Mouse (Mus musculus): ENCODE measurements around the gene Socs1.
"Not testable (repeated sequence)": the region's sequence is repeated elsewhere in the genome, so short reads cannot be mapped to it uniquely, and the experiment has no call there.

The Socs1 gene

GRCm38 (mm10) chr16:10785371-10786231 is at the start of gene Socs1:
Socs1 (minus strand) TSS chr16:10785536.
- DNase-seq (ENCODE audit: low read depth, low spot score), result peak; percentile 73

GRCm38 (mm10) chr16:10834542-10834910 is 49.2 kb upstream of the Socs1 start:
- no peak for DNase-seq (ENCODE audit: low read depth, low spot score)

- no peak for DNase-seq (ENCODE audit: low read depth, low spot score)
These were observed 43.1 kb upstream of the Socs1 start for GRCm38 (mm10) chr16:10828461-10828805.

- DNase-seq (ENCODE audit: low read depth, low spot score), result no peak
These were observed 42.6 kb upstream of the Socs1 start for GRCm38 (mm10) chr16:10827766-10828460.

- DNase-seq (ENCODE audit: low read depth, low spot score), result no peak
These were observed 41.9 kb upstream of the Socs1 start for GRCm38 (mm10) chr16:10827269-10827668.

GRCm38 (mm10) chr16:10825840-10826239 is 40.5 kb upstream of the Socs1 start:
- no peak for DNase-seq (ENCODE audit: low read depth, low spot score)

- no peak for DNase-seq (ENCODE audit: low read depth, low spot score)
These were observed 39.2 kb upstream of the Socs1 start for GRCm38 (mm10) chr16:10824536-10824935.

- DNase-seq (ENCODE audit: low read depth, low spot score), result no peak
These were observed 36.1 kb upstream of the Socs1 start for GRCm38 (mm10) chr16:10821387-10821786.

- no peak for DNase-seq (ENCODE audit: low read depth, low spot score)
These were observed 34.6 kb upstream of the Socs1 start for GRCm38 (mm10) chr16:10819966-10820365.

- no peak for DNase-seq (ENCODE audit: low read depth, low spot score)
These were observed 33.3 kb upstream of the Socs1 start for GRCm38 (mm10) chr16:10818579-10819135.

GRCm38 (mm10) chr16:10814864-10815263 is 29.5 kb upstream of the Socs1 start:
- no peak for DNase-seq (ENCODE audit: low read depth, low spot score)

GRCm38 (mm10) chr16:10813726-10814125 is 28.4 kb upstream of the Socs1 start:
- no peak for DNase-seq (ENCODE audit: low read depth, low spot score)

- no peak for DNase-seq (ENCODE audit: low read depth, low spot score)
These were observed 27.6 kb upstream of the Socs1 start, which contains the start of gene Gm11172 for GRCm38 (mm10) chr16:10812865-10813371. Gm11172 (plus strand) TSS chr16:10812915.

- no peak for DNase-seq (ENCODE audit: low read depth, low spot score)
These were observed 25.0 kb upstream of the Socs1 start for GRCm38 (mm10) chr16:10810376-10810775.

GRCm38 (mm10) chr16:10805789-10806527 is 20.6 kb upstream of the Socs1 start, which contains the start of gene Prm1:
Prm1 (minus strand) TSS chr16:10805839.
- DNase-seq (ENCODE audit: low read depth, low spot score), result no peak

GRCm38 (mm10) chr16:10802420-10802819 is 17.1 kb upstream of the Socs1 start:
- DNase-seq (ENCODE audit: low read depth, low spot score), result not testable (repeated sequence)

GRCm38 (mm10) chr16:10796034-10796433 is 10.7 kb upstream of the Socs1 start, which contains the start of gene Prm2:
Prm2 (minus strand) TSS chr16:10796134.
- DNase-seq (ENCODE audit: low read depth, low spot score), result no peak

GRCm38 (mm10) chr16:10790702-10791101 is 5.4 kb upstream of the Socs1 start, which contains the start of gene Prm3:
Prm3 (minus strand) TSS chr16:10790914.
- DNase-seq (ENCODE audit: low read depth, low spot score), result no peak

- no peak for DNase-seq (ENCODE audit: low read depth, low spot score)
These were observed 3.5 kb upstream of the Socs1 start for GRCm38 (mm10) chr16:10788866-10789265.

GRCm38 (mm10) chr16:10788271-10788670 is 2.9 kb upstream of the Socs1 start, which contains the start of gene Tnp2:
Tnp2 (minus strand) TSS chr16:10788660.
- no peak for DNase-seq (ENCODE audit: low read depth, low spot score)

- no peak for DNase-seq (ENCODE audit: low read depth, low spot score)
These were observed 2.3 kb upstream of the Socs1 start for GRCm38 (mm10) chr16:10787548-10788058.

All from brain, embryonic 18.5 days (tissue).